Mouse (Mus musculus): ENCODE data around the gene Dpyd.

The Dpyd gene

DNA sequence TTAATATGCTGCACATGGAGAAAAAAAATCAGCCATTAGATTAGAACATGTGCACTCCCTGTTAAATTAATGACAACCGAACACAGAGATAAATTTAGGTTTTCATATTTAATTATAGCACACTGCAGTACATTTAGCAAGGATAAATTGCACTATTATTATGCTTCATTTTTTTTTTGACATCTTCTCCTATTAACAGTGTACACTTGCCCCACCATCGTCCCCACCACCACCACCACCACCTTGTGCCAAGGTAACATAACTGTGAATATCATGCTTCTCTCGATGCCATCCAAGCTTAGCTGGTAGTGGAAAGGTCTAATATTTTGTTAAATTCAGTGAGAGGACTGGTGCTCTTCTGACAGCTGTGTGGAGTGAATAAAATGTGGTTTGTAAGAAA is 800.5 kb downstream of the Dpyd start:
- DNase-seq: no peak

DNA sequence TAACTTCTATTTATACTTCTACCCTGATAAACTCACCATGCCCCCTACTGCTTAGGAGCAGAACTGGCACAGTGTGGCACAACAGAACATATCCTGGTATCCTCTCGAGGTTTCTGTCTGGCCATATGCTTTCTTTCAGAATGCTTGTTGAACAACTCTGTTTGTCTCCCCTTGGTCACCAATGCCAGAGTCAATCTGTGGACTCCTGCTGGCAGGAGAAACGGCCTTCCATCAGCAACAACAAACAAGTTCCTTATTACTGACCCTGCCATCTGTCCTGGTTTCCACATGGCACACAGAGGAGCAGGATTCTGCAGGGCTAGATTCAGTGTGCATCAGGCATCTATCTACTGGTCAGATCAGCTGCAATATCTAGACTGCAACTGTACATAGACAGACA is 807.0 kb downstream of the Dpyd start:
- no peak for DNase-seq

GRCm38 (mm10) chr3:119381119-119381518 is 819.2 kb downstream of the Dpyd start:
- DNase-seq: no peak

DNA sequence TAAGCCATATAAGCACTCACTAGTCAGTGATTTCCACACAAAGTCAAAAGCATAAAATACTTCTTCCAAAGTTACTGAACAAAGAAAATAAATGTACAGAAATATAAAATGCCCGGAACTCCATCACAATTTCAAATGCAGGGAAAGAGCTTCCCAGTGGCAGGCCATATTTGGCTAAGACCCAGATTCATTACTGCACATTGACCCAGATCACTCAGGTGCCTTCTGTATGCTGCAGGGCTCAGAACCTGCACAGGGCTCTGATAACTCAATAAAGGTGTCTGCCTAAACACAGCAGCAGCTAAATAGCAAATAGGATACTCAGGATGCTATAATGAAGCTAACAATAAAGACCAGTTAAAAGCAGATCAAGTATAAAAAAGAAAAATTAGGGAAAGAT is 820.5 kb downstream of the Dpyd start:
- DNase-seq: no peak

DNA sequence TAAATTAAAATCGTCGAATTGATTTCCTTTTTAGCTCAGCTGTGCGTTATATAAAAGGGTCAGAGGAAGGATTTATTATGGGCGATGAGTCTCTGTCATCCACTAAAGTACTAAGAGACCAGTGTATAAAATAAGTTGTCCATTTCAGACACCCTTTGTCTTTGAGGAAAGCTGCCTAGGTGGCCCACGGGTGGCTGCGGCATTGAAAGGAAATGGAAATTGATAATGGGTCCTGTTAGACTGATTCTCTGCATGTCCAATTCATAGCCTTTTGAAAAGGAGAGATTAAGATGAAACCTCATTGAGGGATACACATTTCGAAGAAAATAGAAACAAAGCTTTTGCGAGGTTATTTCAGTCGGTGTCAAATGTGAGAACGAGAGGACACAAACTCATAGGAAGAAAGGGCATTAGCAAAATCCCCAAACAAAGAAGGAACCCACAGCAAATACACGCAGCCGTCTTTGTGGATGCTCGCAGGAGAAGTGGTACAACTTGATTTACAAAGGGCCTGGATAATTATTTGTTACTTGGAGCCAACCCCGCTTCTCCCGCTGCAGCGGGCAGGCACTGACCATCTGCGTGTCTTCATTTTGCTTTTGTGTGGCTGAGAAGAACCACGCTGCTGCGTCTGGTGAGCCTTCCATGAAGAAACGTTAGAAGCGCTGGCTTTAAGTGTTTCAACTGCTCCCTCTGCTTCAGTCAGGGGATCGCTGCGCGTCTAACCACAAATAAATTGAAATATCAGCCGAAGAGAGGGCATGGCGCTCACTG is 825.6 kb downstream of the Dpyd start:
- DNase-seq: peak; percentile 12

DNA sequence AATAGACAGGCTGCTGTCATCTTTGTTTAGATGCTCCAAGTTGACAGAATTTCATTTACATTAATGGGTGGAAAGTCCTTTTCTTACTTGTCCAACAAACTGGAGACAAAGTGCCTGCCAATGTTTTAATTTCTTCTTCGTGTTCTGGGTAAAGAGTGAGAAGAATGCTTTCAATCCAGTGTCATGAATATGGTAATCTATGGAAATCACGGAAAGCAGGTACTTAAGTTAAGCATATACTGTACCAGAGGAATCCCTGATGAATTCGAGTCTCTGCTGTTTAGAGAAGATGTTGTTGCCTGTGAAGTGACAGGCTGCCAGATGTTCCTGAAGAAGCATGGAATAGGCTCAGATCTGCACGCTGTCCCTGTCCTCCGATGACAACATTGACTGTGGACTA is 835.3 kb downstream of the Dpyd start:
- DNase-seq: no peak

DNA sequence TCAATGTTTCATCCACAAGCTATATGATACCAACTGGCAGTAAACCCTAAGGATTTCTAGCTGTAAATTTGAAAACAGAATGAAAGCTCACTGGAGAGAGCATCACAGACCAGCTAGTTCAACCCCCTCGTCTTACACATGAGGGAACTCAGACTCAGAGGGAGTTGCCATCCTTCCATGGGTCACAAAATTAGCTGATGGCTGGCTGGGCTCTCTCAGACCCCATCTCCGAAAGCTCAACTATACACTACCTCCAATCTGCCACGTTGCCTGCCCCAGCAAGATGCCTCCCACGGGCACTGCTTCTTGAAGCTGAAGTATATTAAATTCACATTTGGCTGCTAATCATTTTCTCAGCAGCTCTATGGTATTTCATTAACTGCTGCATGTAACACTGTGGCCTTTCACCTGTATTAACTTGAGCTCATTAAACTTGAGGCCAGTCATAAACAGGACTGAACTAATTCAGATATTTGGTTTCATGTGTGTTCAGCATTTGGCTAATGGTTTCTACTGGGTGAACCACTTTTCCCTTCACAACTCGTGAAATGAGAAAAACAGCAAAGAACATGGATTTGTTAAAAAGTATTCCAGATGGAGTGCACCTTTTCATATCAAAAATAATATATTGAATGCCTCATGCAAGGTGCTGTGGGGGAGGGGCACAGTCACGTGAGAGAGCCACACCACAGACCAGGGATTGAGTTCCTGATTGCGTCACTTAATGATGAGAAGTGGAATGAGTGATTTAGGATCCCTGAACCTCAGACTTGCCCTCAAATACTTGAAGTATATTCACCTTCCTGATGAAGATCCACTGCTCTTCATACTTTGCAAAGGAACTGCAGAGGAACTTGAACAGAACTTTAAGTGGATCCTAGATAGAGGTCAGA is 841.2 kb downstream of the Dpyd start:
- no peak for DNase-seq

GRCm38 (mm10) chr3:119419087-119419709 is 857.3 kb downstream of the Dpyd start:
- peak; percentile 9 for DNase-seq

- no peak for DNase-seq
Observed at GRCm38 (mm10) chr3:119419745-119420144, 857.8 kb downstream of the Dpyd start.

DNA sequence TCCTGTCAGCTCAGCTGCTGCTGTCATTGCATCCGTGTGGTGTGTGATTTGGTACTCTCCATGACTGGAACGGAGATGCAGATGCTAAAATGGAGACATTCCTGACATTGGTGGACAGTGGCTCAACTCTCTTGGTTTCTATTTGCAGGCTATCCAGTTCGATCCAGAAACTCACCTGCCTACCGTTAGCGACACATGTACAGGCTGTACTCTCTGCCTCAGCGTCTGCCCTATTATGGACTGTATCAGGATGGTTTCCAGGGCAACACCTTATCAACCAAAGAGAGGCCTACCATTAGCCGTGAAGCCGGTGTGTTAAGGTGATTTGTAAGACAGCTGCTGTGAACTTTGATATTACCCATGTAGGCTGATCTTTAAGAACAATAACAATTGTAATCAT is 869.4 kb downstream of the Dpyd start:
- DNase-seq: no peak

DNA sequence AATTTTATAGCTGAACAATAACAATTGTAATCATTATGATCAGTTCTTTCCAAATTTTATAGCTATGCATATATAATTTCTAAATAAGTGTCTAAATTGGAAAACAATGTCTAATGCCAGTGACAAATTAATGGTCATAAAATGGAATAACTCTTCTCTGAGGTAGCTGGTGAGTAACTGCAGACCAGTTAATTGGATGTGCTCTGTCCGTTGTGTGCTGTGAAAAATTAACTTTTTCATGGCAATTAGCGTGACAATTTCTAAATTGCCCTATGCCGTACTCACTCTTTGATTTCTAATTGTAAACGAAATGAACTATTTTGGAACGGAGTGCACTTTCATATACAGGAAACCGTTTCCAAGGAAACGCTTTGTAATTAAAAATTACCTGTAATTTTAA is 869.8 kb downstream of the Dpyd start:
- DNase-seq: no peak

- no peak for DNase-seq
Observed at GRCm38 (mm10) chr3:119447559-119447958, 885.6 kb downstream of the Dpyd start.

GRCm38 (mm10) chr3:119464073-119464472 is 902.1 kb downstream of the Dpyd start:
- DNase-seq: no peak

GRCm38 (mm10) chr3:119464479-119464878 is 902.5 kb downstream of the Dpyd start:
- DNase-seq: no peak

DNA sequence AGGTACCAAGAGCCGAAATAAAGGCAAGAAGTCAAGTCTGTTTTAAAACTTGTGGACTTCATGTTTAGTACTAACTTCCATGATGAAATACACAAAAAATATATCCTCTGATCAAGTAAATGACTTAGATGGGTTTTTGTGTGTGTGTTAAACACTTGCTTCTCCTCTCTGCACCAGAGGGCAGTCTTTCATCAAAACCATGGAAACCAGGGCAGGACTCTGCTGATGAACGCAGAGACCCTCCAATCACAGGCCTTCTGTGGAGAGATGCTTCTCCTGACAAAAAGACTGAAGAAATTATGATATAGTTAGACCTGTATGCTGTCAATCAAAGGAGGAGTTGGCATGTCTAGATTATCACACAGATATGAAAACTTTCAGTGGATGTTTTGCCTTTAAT is 905.8 kb downstream of the Dpyd start:
- no peak for DNase-seq
